Mouse (Mus musculus) ES-E14 (cell line): Measurements from ENCODE around the gene Mctp2. TPM values are rescaled to one million over a fixed set of nuclear protein-coding genes. Genes with fewer than 3 reads are reported as not detected.

Experiments
- DNase-seq: peaks from one replicate; pipeline ENCODE4 v3.0.0-alpha.2; 2013; ENCODE audit warnings: low read depth, low spot score
- H3K27ac ChIP-seq: 2 replicates; pipeline ENCODE4 v1.5.1; 2012; ENCODE audit warnings: low read depth, mild to moderate bottlenecking, low read length, moderate library complexity, mixed read lengths; ENCODE audit not compliant: poor library complexity, insufficient read depth, severe bottlenecking
- H3K36me3 ChIP-seq: 2 replicates; pipeline ENCODE4 v1.6.1; 2012; ENCODE audit warnings: mild to moderate bottlenecking, low read length, moderate library complexity, mixed read lengths; ENCODE audit not compliant: control insufficient read depth, poor library complexity, insufficient read depth, severe bottlenecking
- H3K4me1 ChIP-seq, 2 experiments: fragments of 150-350 bp in 1 of 2; sonication (generic) in 1 of 2; 2 replicates each; pipeline ENCODE4 v1.6.1; 2012; ENCODE audit warnings: low read length in 2 of 2, mild to moderate bottlenecking in 1 of 2, mixed read lengths in 1 of 2; ENCODE audit not compliant: control insufficient read depth in 2 of 2, insufficient read depth in 2 of 2, poor library complexity in 1 of 2
- H3K4me3 ChIP-seq, 2 experiments: fragments of 150-350 bp in 1 of 2; sonication (generic) in 1 of 2; 2 replicates each; pipeline ENCODE4 v1.5.1; 2012; ENCODE audit warnings: low read length in 2 of 2, low read depth in 1 of 2, mild to moderate bottlenecking in 1 of 2, mixed read lengths in 1 of 2; ENCODE audit not compliant: insufficient read depth in 1 of 2, poor library complexity in 1 of 2, severe bottlenecking in 1 of 2
- H3K9ac ChIP-seq: 2 replicates; pipeline ENCODE4 v1.6.1; 2012; ENCODE audit warnings: low read depth, mild to moderate bottlenecking, low read length, mixed read lengths; ENCODE audit not compliant: poor library complexity, insufficient read depth, severe bottlenecking
- H3K9me3 ChIP-seq: fragments of 150-350 bp; sonication (generic); 2 replicates; pipeline ENCODE4 v1.6.1; 2012; ENCODE audit warnings: low read depth, mild to moderate bottlenecking, low read length; ENCODE audit not compliant: control insufficient read depth, insufficient read depth
- CHD2 ChIP-seq: IDR thresholded peaks from 2 replicates; pipeline ENCODE4 v1.6.1; 2014; ENCODE audit warnings: mild to moderate bottlenecking, low read depth, low read length, inconsistent platforms
- HCFC1 ChIP-seq: IDR thresholded peaks from 2 replicates; pipeline ENCODE4 v1.6.1; 2012; ENCODE audit warnings: low read length, inconsistent platforms, borderline replicate concordance; ENCODE audit not compliant: insufficient read depth
- MAFK ChIP-seq: IDR thresholded peaks from 2 replicates; pipeline ENCODE4 v1.6.1; 2014; ENCODE audit warnings: mild to moderate bottlenecking, low read depth, low read length, inconsistent platforms; ENCODE audit not compliant: insufficient read depth
- ZC3H11A ChIP-seq: IDR thresholded peaks from 2 replicates; pipeline ENCODE4 v1.6.1; 2012; ENCODE audit warnings: low read depth, mild to moderate bottlenecking, inconsistent platforms, low read length, borderline replicate concordance
- ZNF384 ChIP-seq: IDR thresholded peaks from 2 replicates; pipeline ENCODE4 v1.6.1; 2012; ENCODE audit warnings: low read depth, low read length, inconsistent platforms
- in situ Hi-C, 2 experiments: fragments of 600-800 bp; cut with MboI; formaldehyde crosslinking; loops; one replicate each; pipeline ENCODE4 v1.15.1; 2025; ENCODE audit warnings: low sequenced_read_pairs in 2 of 2, inconsistent platforms in 1 of 2; ENCODE audit not compliant: unreplicated experiment in 2 of 2
- total RNA-seq: library from RNA; depleted of rRNA; stranded (reverse); fragments of 300-350 nt; gene quantifications from 2 replicates; pipeline ENCODE4 v1.2.3, GENCODE M21; 2012

Gene Mctp2
- total RNA-seq, 1 experiment: 6.2 TPM

DNA sequence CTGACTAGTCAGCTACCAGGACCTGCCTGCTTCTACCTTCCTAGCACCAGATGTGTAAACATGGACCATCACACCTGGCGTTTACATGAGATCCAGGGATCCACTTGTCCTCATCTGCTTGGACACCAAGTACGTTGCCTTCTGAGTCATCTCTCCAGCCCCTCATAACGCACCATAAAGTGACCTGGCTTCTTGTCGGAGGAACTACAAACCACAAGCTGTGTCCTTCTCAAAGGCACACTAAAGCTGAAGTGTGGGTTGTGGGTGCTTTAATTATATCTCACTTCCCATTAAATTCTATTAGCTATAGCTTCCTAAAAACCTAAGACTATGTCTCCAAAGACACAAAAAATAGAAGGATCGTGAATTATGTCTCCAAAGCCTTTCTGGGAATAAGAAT lies 9.4 kb downstream of the Mctp2 start:
- no peak for DNase-seq
- Histone ChIP-seq H3K27ac (no peak overlapping the region), H3K9me3 (no peaks in the 10 kb centered on the region), H3K4me3 (no peak overlapping the region), H3K4me1 (no peaks in the 10 kb centered on the region), H3K36me3 (peaks cover 2% of the 10 kb centered on the region; the same call in 1 of the 2 replicates), H3K9ac (no peak overlapping the region)
- in situ Hi-C loops: no loop called here
- TF ChIP-seq ZNF384 (no peak), MAFK (no peak)

DNA sequence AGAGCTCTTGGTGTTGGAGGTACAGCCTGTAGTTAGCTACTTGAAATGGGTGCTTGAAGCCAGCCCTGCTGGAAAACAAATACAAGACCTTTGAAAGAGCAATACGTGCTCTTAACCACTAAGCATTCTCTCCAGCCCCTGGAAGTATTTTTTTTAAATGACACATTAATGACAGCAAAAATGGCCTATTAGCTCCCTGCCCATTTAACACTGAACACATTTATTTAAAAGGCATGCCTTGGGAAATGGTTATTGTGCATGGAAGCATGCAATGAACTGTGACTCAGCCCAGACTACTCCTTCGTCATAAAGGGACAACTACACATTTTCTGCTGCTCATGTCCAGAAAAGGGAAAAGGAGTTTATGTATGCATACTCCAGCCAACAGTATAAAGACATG lies 10.2 kb downstream of the Mctp2 start:
- Histone ChIP-seq H3K27ac (no peak overlapping the region), H3K4me3 (no peak overlapping the region), H3K4me1 (no peaks in the 10 kb centered on the region), H3K36me3 (peaks cover 2% of the 10 kb centered on the region; the same call in 1 of the 2 replicates), H3K9ac (no peak overlapping the region), H3K9me3 (no peaks in the 10 kb centered on the region)
- TF ChIP-seq HCFC1 (no peak), MAFK (no peak), ZC3H11A (no peak), ZNF384 (no peak), CHD2 (no peak)
- in situ Hi-C loops: no loop called here
- DNase-seq: no peak

DNA sequence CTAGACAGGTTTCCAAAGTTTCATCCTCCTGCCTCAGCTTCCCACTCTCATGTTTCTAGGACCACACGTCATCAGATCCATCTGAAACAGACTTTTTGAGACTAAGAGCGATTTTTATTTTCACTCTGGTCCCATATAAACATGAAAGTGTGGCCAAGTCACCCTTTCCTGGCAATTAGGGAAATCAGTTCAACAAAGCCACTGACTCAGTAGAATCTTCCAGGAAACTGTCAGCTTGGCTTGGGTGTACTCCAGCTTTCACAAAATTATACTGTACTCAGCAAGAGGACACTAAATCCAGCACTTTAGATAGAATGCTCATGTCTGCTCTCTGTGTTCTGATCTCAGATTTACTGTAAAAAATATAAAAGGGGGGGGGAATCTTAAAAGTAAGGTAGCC lies 11.5 kb downstream of the Mctp2 start:
- H3K36me3 ChIP-seq: peaks cover 2% of the 10 kb centered on the region; the same call in 1 of the 2 replicates
- H3K27ac ChIP-seq: no peak overlapping the region
- in situ Hi-C loops: no loop called here
- H3K4me3 ChIP-seq: no peak overlapping the region
- TF ChIP-seq MAFK (no peak), ZC3H11A (no peak)
- H3K9ac ChIP-seq: no peak overlapping the region
- no peaks in the 10 kb centered on the region for H3K9me3 ChIP-seq
- no peak for DNase-seq
- H3K4me1 ChIP-seq: no peaks in the 10 kb centered on the region

GRCm38 (mm10) chr7:72293784-72294538 lies 12.4 kb downstream of the Mctp2 start:
- peaks cover 2% of the 10 kb centered on the region; the same call in 1 of the 2 replicates for H3K36me3 ChIP-seq
- H3K4me3 ChIP-seq: no peak overlapping the region
- no peak overlapping the region for H3K9ac ChIP-seq
- TF ChIP-seq HCFC1 (no peak), MAFK (no peak), ZNF384 (no peak), CHD2 (no peak), ZC3H11A (no peak)
- no peak for DNase-seq
- H3K4me1 ChIP-seq: no peaks in the 10 kb centered on the region
- in situ Hi-C loops: no loop called here
- no peaks in the 10 kb centered on the region for H3K9me3 ChIP-seq
- no peak overlapping the region for H3K27ac ChIP-seq

- Histone ChIP-seq H3K4me1 (no peaks in the 10 kb centered on the region), H3K9me3 (no peaks in the 10 kb centered on the region), H3K27ac (no peak overlapping the region), H3K36me3 (peaks cover 2% of the 10 kb centered on the region; the same call in 1 of the 2 replicates), H3K9ac (no peak overlapping the region), H3K4me3 (no peak overlapping the region)
- in situ Hi-C loops: no loop called here
- DNase-seq: no peak
- TF ChIP-seq CHD2: no peak
- TF ChIP-seq MAFK: no peak
- TF ChIP-seq ZC3H11A: no peak
- TF ChIP-seq HCFC1: no peak
- TF ChIP-seq ZNF384: no peak
Measured at GRCm38 (mm10) chr7:72292232-72292913, 14.0 kb downstream of the Mctp2 start.
